Mouse (Mus musculus): ENCODE results near the gene Cd81.

Cd81 gene

GRCm38 (mm10) chr7:143116521-143116920, 64.0 kb downstream of the Cd81 start:
- no peak for DNase-seq
